Mouse (Mus musculus): ENCODE measurements around the gene Smarca2. TPM values are rescaled to one million over a fixed set of nuclear protein-coding genes. Genes with fewer than 3 reads are reported as not detected.
"Not testable (repeated sequence)": the region's sequence is repeated elsewhere in the genome, so short reads cannot be mapped to it uniquely, and the experiment has no call there.

Smarca2 gene
- polyA plus RNA-seq, 1 experiment from 2014 or later: 53.4 TPM

DNA sequence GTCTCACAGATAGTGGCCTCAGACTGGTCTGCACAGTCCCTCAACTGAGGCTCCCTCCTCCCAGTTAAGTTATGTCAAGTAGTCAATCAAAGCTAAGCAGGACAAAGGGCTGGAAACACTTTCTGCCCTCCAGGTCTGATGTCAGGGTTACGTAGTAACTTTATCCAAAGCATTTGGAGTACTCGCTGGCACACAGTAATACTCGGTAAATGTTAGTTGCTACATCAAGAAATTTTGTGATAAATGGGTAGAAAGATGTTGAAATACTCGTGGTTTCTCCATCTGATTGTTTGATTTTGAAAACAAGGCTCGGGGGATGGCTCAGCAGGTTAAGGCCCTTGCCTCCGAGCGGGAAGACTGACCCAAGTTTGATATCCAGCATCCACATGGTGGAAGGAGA lies 53.5 kb downstream of the Smarca2 start:
- no peak overlapping the region for H3K4me2 ChIP-seq (ENCODE audit: low read depth, low read length)
- H3K9ac ChIP-seq (replicated peaks; ENCODE audit: low read length): no peak overlapping the region
- H3K9me3 ChIP-seq (replicated peaks; ENCODE audit: control insufficient read depth, low read length): no peaks in the 10 kb centered on the region
- WGBS: 75% methylated on average over 7 of the region's 7 CpGs
- no peak overlapping the region for H3K27ac ChIP-seq (replicated peaks; ENCODE audit: low read depth, low read length)
- no peaks in the 10 kb centered on the region for H3K36me3 ChIP-seq (replicated peaks; ENCODE audit: control insufficient read depth, insufficient read depth, low read depth, low read length)
- H3K27me3 ChIP-seq (ENCODE audit: control insufficient read depth, insufficient read depth, low read length): no peaks in the 10 kb centered on the region
- no peak overlapping the region for H3K4me3 ChIP-seq (ENCODE audit: low read depth, low read length)
- H3K4me1 ChIP-seq (ENCODE audit: control insufficient read depth, insufficient read depth, low read length): no peaks in the 10 kb centered on the region
- ATAC-seq (replicated peaks; ENCODE audit: insufficient number of reproducible peaks, low FRiP score, low TSS enrichment, low read depth): no peak
- DNase-seq (ENCODE audit: low spot score): no peak

DNA sequence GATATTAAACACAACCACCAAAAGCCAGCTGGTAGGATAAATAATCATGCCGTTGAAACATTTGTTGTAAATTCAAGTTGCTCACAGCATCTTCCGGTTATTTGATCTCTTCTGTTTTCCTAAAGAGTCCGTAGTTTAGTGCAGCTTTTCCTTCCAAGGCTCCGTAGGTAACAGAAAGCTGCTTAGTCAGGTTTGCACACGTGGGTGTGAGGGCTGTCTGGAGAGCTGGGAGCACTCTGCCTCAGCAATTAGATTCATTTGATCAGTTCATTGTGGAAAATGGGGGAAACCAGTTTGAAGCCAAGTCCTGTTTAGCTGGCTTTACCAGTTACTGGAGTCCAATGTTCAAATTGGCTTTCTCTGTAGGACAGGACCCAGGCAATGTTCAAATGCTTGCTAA lies 55.1 kb downstream of the Smarca2 start:
- Histone ChIP-seq H3K4me1 (ENCODE audit: control insufficient read depth, insufficient read depth, low read length) (no peaks in the 10 kb centered on the region), H3K4me2 (ENCODE audit: low read depth, low read length) (no peak overlapping the region), H3K27me3 (ENCODE audit: control insufficient read depth, insufficient read depth, low read length) (no peaks in the 10 kb centered on the region), H3K4me3 (ENCODE audit: low read depth, low read length) (no peak overlapping the region), H3K36me3 (replicated peaks; ENCODE audit: control insufficient read depth, insufficient read depth, low read depth, low read length) (no peaks in the 10 kb centered on the region), H3K9ac (replicated peaks; ENCODE audit: low read length) (no peak overlapping the region), H3K9me3 (replicated peaks; ENCODE audit: control insufficient read depth, low read length) (no peaks in the 10 kb centered on the region), H3K27ac (replicated peaks; ENCODE audit: low read depth, low read length) (no peak overlapping the region)
- peak; percentile 22 for DNase-seq (ENCODE audit: low spot score)
- no peak for ATAC-seq (replicated peaks; ENCODE audit: insufficient number of reproducible peaks, low FRiP score, low TSS enrichment, low read depth)
- WGBS: 65% methylated on average over 5 of the region's 5 CpGs

GRCm38 (mm10) chr19:26661198-26661597 lies 56.3 kb downstream of the Smarca2 start:
- no peak overlapping the region for H3K9ac ChIP-seq (replicated peaks; ENCODE audit: low read length)
- DNase-seq (ENCODE audit: low spot score): no peak
- WGBS: 94% methylated on average over 3 of the region's 3 CpGs
- H3K4me1 ChIP-seq (ENCODE audit: control insufficient read depth, insufficient read depth, low read length): no peaks in the 10 kb centered on the region
- H3K9me3 ChIP-seq (replicated peaks; ENCODE audit: control insufficient read depth, low read length): no peaks in the 10 kb centered on the region
- H3K27ac ChIP-seq (replicated peaks; ENCODE audit: low read depth, low read length): no peak overlapping the region
- no peak for ATAC-seq (replicated peaks; ENCODE audit: insufficient number of reproducible peaks, low FRiP score, low TSS enrichment, low read depth)
- H3K27me3 ChIP-seq (ENCODE audit: control insufficient read depth, insufficient read depth, low read length): no peaks in the 10 kb centered on the region
- H3K4me2 ChIP-seq (ENCODE audit: low read depth, low read length): no peak overlapping the region
- no peak overlapping the region for H3K4me3 ChIP-seq (ENCODE audit: low read depth, low read length)
- no peaks in the 10 kb centered on the region for H3K36me3 ChIP-seq (replicated peaks; ENCODE audit: control insufficient read depth, insufficient read depth, low read depth, low read length)

DNA sequence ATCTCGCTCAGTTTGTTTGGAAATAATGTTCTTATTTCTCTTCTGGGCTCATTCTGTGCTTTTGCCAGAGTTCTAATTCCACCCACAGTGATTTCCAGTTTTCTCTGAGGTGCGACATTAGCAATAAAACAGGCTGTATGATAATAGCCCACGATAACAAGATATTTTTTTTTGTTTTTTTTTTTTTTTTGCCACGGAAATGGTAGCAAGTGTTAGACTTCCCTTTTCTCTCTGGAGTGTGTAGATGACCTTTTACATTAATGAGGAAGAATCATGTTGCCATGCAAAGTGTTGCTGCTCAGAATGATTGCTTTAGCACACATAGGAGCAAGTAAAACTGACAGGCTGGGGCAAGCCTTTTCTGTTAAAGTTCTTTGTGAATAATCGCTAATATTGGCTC lies 61.5 kb downstream of the Smarca2 start:
- no peak for ATAC-seq (replicated peaks; ENCODE audit: insufficient number of reproducible peaks, low FRiP score, low TSS enrichment, low read depth)
- H3K27me3 ChIP-seq (ENCODE audit: control insufficient read depth, insufficient read depth, low read length): no peaks in the 10 kb centered on the region
- H3K9me3 ChIP-seq (replicated peaks; ENCODE audit: control insufficient read depth, low read length): no peaks in the 10 kb centered on the region
- WGBS: 82% methylated on average over 5 of the region's 5 CpGs
- H3K36me3 ChIP-seq (replicated peaks; ENCODE audit: control insufficient read depth, insufficient read depth, low read depth, low read length): no peaks in the 10 kb centered on the region
- no peaks in the 10 kb centered on the region for H3K4me1 ChIP-seq (ENCODE audit: control insufficient read depth, insufficient read depth, low read length)
- H3K27ac ChIP-seq (replicated peaks; ENCODE audit: low read depth, low read length): no peak overlapping the region
- DNase-seq (ENCODE audit: low spot score): no peak
- H3K4me2 ChIP-seq (ENCODE audit: low read depth, low read length): no peak overlapping the region
- H3K4me3 ChIP-seq (ENCODE audit: low read depth, low read length): no peak overlapping the region
- H3K9ac ChIP-seq (replicated peaks; ENCODE audit: low read length): no peak overlapping the region

DNA sequence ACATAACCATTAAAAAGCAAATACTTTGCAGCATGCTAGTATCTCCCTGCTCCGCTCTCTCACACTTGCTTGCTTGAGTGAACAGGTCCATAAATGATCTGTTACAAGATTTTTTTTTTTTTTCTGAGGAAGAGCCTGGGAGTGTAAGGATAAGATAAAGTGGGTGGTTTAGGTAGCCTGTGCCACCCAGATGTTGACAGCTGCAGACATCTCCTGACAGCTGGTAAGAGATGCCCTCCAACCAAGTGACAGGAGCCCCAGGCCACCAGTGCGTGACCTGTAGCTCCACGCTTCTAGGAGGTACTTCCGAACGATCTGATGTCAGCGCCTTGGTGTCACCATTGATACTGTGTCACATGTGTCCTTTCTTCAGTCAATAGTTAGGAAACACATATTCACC lies 65.2 kb downstream of the Smarca2 start:
- Histone ChIP-seq H3K4me2 (ENCODE audit: low read depth, low read length) (no peak overlapping the region), H3K36me3 (replicated peaks; ENCODE audit: control insufficient read depth, insufficient read depth, low read depth, low read length) (no peaks in the 10 kb centered on the region), H3K9me3 (replicated peaks; ENCODE audit: control insufficient read depth, low read length) (no peaks in the 10 kb centered on the region), H3K27ac (replicated peaks; ENCODE audit: low read depth, low read length) (no peak overlapping the region), H3K9ac (replicated peaks; ENCODE audit: low read length) (no peak overlapping the region), H3K27me3 (ENCODE audit: control insufficient read depth, insufficient read depth, low read length) (no peaks in the 10 kb centered on the region), H3K4me1 (ENCODE audit: control insufficient read depth, insufficient read depth, low read length) (no peaks in the 10 kb centered on the region), H3K4me3 (ENCODE audit: low read depth, low read length) (no peak overlapping the region)
- WGBS: 87% methylated on average over 6 of the region's 6 CpGs
- DNase-seq (ENCODE audit: low spot score): no peak
- ATAC-seq (replicated peaks; ENCODE audit: insufficient number of reproducible peaks, low FRiP score, low TSS enrichment, low read depth): no peak

DNA sequence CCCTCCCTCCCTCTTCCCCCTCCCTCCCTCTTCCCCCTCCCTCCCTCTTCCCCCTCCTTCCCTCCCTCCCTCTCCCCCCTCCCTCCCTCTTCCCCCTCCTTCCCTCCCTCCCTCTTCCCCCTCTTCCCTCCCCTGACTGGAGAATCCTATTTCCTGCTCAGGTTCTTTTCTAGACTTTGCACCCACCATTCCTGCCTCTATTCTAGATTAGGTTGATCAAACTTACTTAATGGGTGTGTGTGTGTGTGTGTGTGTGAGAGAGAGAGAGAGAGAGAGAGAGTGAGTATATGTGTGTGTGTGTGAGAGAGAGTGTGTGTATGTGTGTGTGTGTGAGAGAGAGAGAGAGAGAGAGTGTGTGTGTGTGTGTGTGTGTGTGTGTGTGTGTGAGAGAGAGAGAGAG lies 66.6 kb downstream of the Smarca2 start:
- H3K9ac ChIP-seq (replicated peaks; ENCODE audit: low read length); H3K4me3 ChIP-seq (ENCODE audit: low read depth, low read length); H3K4me2 ChIP-seq (ENCODE audit: low read depth, low read length); DNase-seq (ENCODE audit: low spot score); ATAC-seq (replicated peaks; ENCODE audit: insufficient number of reproducible peaks, low FRiP score, low TSS enrichment, low read depth); H3K9me3 ChIP-seq (replicated peaks; ENCODE audit: control insufficient read depth, low read length); H3K36me3 ChIP-seq (replicated peaks; ENCODE audit: control insufficient read depth, insufficient read depth, low read depth, low read length); H3K27ac ChIP-seq (replicated peaks; ENCODE audit: low read depth, low read length); H3K27me3 ChIP-seq (ENCODE audit: control insufficient read depth, insufficient read depth, low read length); H3K4me1 ChIP-seq (ENCODE audit: control insufficient read depth, insufficient read depth, low read length): not testable (repeated sequence)

GRCm38 (mm10) chr19:26675917-26676316 lies 71.1 kb downstream of the Smarca2 start:
- no peak overlapping the region for H3K4me3 ChIP-seq (ENCODE audit: low read depth, low read length)
- ATAC-seq (replicated peaks; ENCODE audit: insufficient number of reproducible peaks, low FRiP score, low TSS enrichment, low read depth): no peak

DNA sequence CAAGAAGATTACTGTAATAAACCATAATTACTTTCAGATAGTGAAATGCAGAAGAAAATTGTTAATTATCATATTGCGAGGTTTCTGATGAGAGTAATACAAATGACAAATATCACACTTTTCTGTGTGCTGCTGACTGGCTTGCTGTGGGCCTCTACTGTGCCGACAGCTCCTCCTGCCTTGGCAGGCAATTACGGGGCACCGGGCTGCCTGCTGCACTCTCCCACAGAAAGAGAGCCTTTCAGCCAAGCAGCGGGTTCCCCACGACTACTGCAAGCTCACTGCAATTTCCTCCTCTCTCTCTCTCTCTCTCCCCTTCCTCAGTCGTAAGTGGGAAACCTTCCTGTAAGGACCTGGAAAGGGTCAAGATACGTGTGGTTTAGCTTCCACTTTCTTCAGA lies 73.7 kb downstream of the Smarca2 start:
- H3K27me3 ChIP-seq (ENCODE audit: control insufficient read depth, insufficient read depth, low read length): no peaks in the 10 kb centered on the region
- H3K4me3 ChIP-seq (ENCODE audit: low read depth, low read length): no peak overlapping the region
- H3K4me2 ChIP-seq (ENCODE audit: low read depth, low read length): no peak overlapping the region
- no peaks in the 10 kb centered on the region; the same call in 1 of the 2 replicates for H3K36me3 ChIP-seq (replicated peaks; ENCODE audit: control insufficient read depth, insufficient read depth, low read depth, low read length)
- H3K4me1 ChIP-seq (ENCODE audit: control insufficient read depth, insufficient read depth, low read length): no peaks in the 10 kb centered on the region
- WGBS: 30% methylated on average over 8 of the region's 8 CpGs
- ATAC-seq (replicated peaks; ENCODE audit: insufficient number of reproducible peaks, low FRiP score, low TSS enrichment, low read depth): no peak
- H3K27ac ChIP-seq (replicated peaks; ENCODE audit: low read depth, low read length): no peak overlapping the region
- no peak overlapping the region for H3K9ac ChIP-seq (replicated peaks; ENCODE audit: low read length)
- H3K9me3 ChIP-seq (replicated peaks; ENCODE audit: control insufficient read depth, low read length): no peaks in the 10 kb centered on the region
- DNase-seq (ENCODE audit: low spot score): no peak

More at GRCm38 (mm10) chr19:26675917-26676316, 71.1 kb downstream of the Smarca2 start:
- H3K4me1 ChIP-seq (ENCODE audit: control insufficient read depth, insufficient read depth, low read length): no peaks in the 10 kb centered on the region
- DNase-seq (ENCODE audit: low spot score): no peak
- H3K4me2 ChIP-seq (ENCODE audit: low read depth, low read length): no peak overlapping the region
- no peaks in the 10 kb centered on the region for H3K36me3 ChIP-seq (replicated peaks; ENCODE audit: control insufficient read depth, insufficient read depth, low read depth, low read length)
- no peak overlapping the region for H3K27ac ChIP-seq (replicated peaks; ENCODE audit: low read depth, low read length)
- no peaks in the 10 kb centered on the region for H3K27me3 ChIP-seq (ENCODE audit: control insufficient read depth, insufficient read depth, low read length)
- H3K9ac ChIP-seq (replicated peaks; ENCODE audit: low read length): no peak overlapping the region
- H3K9me3 ChIP-seq (replicated peaks; ENCODE audit: control insufficient read depth, low read length): no peaks in the 10 kb centered on the region
- WGBS: 47% methylated on average over 6 of the region's 6 CpGs
